Mouse (Mus musculus) forebrain, embryonic 12.5 days (tissue): ENCODE results near the gene Gal3st3. TPM values are rescaled to one million over a fixed set of nuclear protein-coding genes. Genes with fewer than 3 reads are reported as not detected.

Source experiments
- ATAC-seq: fragments of 200-750 bp; cut with Nextera tagmentation; 2 replicates; pipeline ENCODE4 v1.8.0; 2017; ENCODE audit warnings: moderate TSS enrichment; ENCODE audit not compliant: low FRiP score
- H3K27ac ChIP-seq: fragments of 300-500 bp; sonication (generic); 2 replicates; pipeline ENCODE4 v1.5.1; 2016; ENCODE audit warnings: mild to moderate bottlenecking
- H3K27me3 ChIP-seq: fragments of 300-500 bp; sonication (generic); 2 replicates; pipeline ENCODE4 v1.6.1; 2016; ENCODE audit warnings: mild to moderate bottlenecking
- H3K36me3 ChIP-seq: fragments of 300-500 bp; sonication (generic); replicated peaks from 2 replicates; pipeline ENCODE4 v1.6.1; 2016; ENCODE audit warnings: mild to moderate bottlenecking
- H3K4me1 ChIP-seq: fragments of 300-500 bp; sonication (generic); 2 replicates; pipeline ENCODE4 v1.6.1; 2016
- H3K4me2 ChIP-seq: fragments of 300-500 bp; sonication (generic); 2 replicates; pipeline ENCODE4 v1.6.1; 2016; ENCODE audit warnings: mild to moderate bottlenecking, moderate library complexity
- H3K4me3 ChIP-seq: fragments of 300-500 bp; sonication (generic); replicated peaks from 2 replicates; pipeline ENCODE4 v1.5.1; 2016; ENCODE audit warnings: mild to moderate bottlenecking
- H3K9ac ChIP-seq: fragments of 300-500 bp; sonication (generic); 2 replicates; pipeline ENCODE4 v1.6.1; 2016; ENCODE audit warnings: mild to moderate bottlenecking
- H3K9me3 ChIP-seq: fragments of 300-500 bp; sonication (generic); 2 replicates; pipeline ENCODE4 v1.6.1; 2016
- WGBS: fragments of 180-500 bp; shearing (Covaris S2); methylation state at CpG from one replicate; pipeline ENCODE4 v1.1.7; 2016; 5-methylcytosine and 5-hydroxymethylcytosine counted together
- polyA plus RNA-seq: library from polyadenylated mRNA; unstranded; fragments of >200 nt; fragmentation: Nextera tagmentation; extraction: Ambion mirVana; gene quantifications from 2 replicates; pipeline ENCODE4 v1.2.1, GENCODE M21; 2016

The Gal3st3 gene
- polyA plus RNA-seq = 17.5 and 21.8 TPM in 2 replicates

- Histone ChIP-seq H3K4me2 (peak within 1 kb of the TSS; percentile 83), H3K4me1 (peaks cover 40% of the 10 kb centered on the region), H3K9ac (peak within 1 kb of the TSS; percentile 89), H3K4me3 (peak within 1 kb of the TSS; percentile 62), H3K27me3 (no peaks in the 10 kb centered on the region), H3K9me3 (no peaks in the 10 kb centered on the region), H3K27ac (peak within 1 kb of the TSS; percentile 83), H3K36me3 (peaks cover 10% of the 10 kb centered on the region)
- ATAC-seq = peak; percentile 72
- WGBS = 5% methylated on average over 32 of the region's 32 CpGs
These were observed at the start of gene Gal3st3 for GRCm38 (mm10) chr19:5297903-5298800. TSS of gene Gal3st3 (plus strand) at chr19:5298331.

GRCm38 (mm10) chr19:5257140-5257539 lies 41.0 kb upstream of the Gal3st3 start:
- no peaks in the 10 kb centered on the region for H3K27me3 ChIP-seq
- no peak overlapping the region for H3K9ac ChIP-seq
- no peaks in the 10 kb centered on the region for H3K4me1 ChIP-seq
- H3K27ac ChIP-seq = no peak overlapping the region
- H3K4me3 ChIP-seq = no peak overlapping the region
- H3K4me2 ChIP-seq = no peak overlapping the region
- ATAC-seq = no peak
- no peaks in the 10 kb centered on the region for H3K36me3 ChIP-seq
- H3K9me3 ChIP-seq = no peaks in the 10 kb centered on the region
- 62% methylated on average over 3 of the region's 3 CpGs for WGBS

- Histone ChIP-seq H3K9ac (no peak overlapping the region), H3K4me3 (no peak overlapping the region), H3K4me1 (peaks cover 24% of the 10 kb centered on the region), H3K9me3 (no peaks in the 10 kb centered on the region), H3K36me3 (no peaks in the 10 kb centered on the region), H3K27ac (no peak overlapping the region), H3K4me2 (no peak overlapping the region), H3K27me3 (no peaks in the 10 kb centered on the region)
- no peak for ATAC-seq
- WGBS = 95% methylated on average over 5 of the region's 5 CpGs
These were observed 31.1 kb upstream of the Gal3st3 start for GRCm38 (mm10) chr19:5267015-5267414.

- Histone ChIP-seq H3K27me3 (no peaks in the 10 kb centered on the region), H3K4me3 (no peak overlapping the region), H3K4me2 (no peak overlapping the region), H3K36me3 (no peaks in the 10 kb centered on the region), H3K9me3 (no peaks in the 10 kb centered on the region), H3K4me1 (peaks cover 28% of the 10 kb centered on the region), H3K9ac (no peak overlapping the region), H3K27ac (no peak overlapping the region)
- no peak for ATAC-seq
These were observed 30.1 kb upstream of the Gal3st3 start for GRCm38 (mm10) chr19:5268017-5268416.

- Histone ChIP-seq H3K9me3 (no peaks in the 10 kb centered on the region), H3K27me3 (no peaks in the 10 kb centered on the region), H3K4me1 (peaks cover 34% of the 10 kb centered on the region), H3K36me3 (peaks cover 1% of the 10 kb centered on the region), H3K4me2 (no peak overlapping the region), H3K27ac (no peak overlapping the region), H3K9ac (no peak overlapping the region), H3K4me3 (no peak overlapping the region)
- no peak for ATAC-seq
- 93% methylated on average over 3 of the region's 3 CpGs for WGBS
These were observed 29.3 kb upstream of the Gal3st3 start for GRCm38 (mm10) chr19:5268875-5269274.

- Histone ChIP-seq H3K36me3 (peaks cover 7% of the 10 kb centered on the region), H3K4me3 (no peak overlapping the region), H3K4me2 (no peak overlapping the region), H3K9ac (no peak overlapping the region), H3K27me3 (no peaks in the 10 kb centered on the region), H3K4me1 (peaks cover 36% of the 10 kb centered on the region), H3K9me3 (no peaks in the 10 kb centered on the region), H3K27ac (no peak overlapping the region)
- 88% methylated on average over 5 of the region's 5 CpGs for WGBS
- no peak for ATAC-seq
These were observed 28.7 kb upstream of the Gal3st3 start for GRCm38 (mm10) chr19:5269392-5269791.

- WGBS = 59% methylated on average over 1 of the region's 1 CpGs
- Histone ChIP-seq H3K9ac (peak overlapping the region; percentile 95; the same call in 1 of the 2 replicates), H3K27ac (no peak overlapping the region), H3K36me3 (peaks cover 26% of the 10 kb centered on the region), H3K9me3 (no peaks in the 10 kb centered on the region), H3K4me2 (peak overlapping the region; percentile 89), H3K27me3 (no peaks in the 10 kb centered on the region), H3K4me1 (peaks cover 36% of the 10 kb centered on the region), H3K4me3 (peak overlapping the region; percentile 92)
- ATAC-seq = no peak
These were observed 26.7 kb upstream of the Gal3st3 start for GRCm38 (mm10) chr19:5271430-5271829.

GRCm38 (mm10) chr19:5272326-5272795 lies 25.8 kb upstream of the Gal3st3 start:
- Histone ChIP-seq H3K4me3 (peak overlapping the region; percentile 92), H3K27ac (peak overlapping the region; percentile 90), H3K4me1 (peaks cover 36% of the 10 kb centered on the region), H3K36me3 (peaks cover 31% of the 10 kb centered on the region), H3K4me2 (peak overlapping the region; percentile 89), H3K27me3 (no peaks in the 10 kb centered on the region), H3K9ac (peak overlapping the region; percentile 95), H3K9me3 (no peaks in the 10 kb centered on the region)
- ATAC-seq = peak; percentile 65
- under 1% methylated on average over 25 of the region's 30 CpGs for WGBS

- Histone ChIP-seq H3K27ac (peak within 1 kb of the TSS; percentile 90), H3K9me3 (no peaks in the 10 kb centered on the region), H3K36me3 (peaks cover 38% of the 10 kb centered on the region), H3K27me3 (no peaks in the 10 kb centered on the region), H3K4me2 (peak within 1 kb of the TSS; percentile 89), H3K4me1 (peaks cover 36% of the 10 kb centered on the region), H3K9ac (peak within 1 kb of the TSS; percentile 95), H3K4me3 (peak within 1 kb of the TSS; percentile 92)
- under 1% methylated on average over 79 of the region's 97 CpGs for WGBS
- peak; percentile 91 for ATAC-seq
These were observed 25.1 kb upstream of the Gal3st3 start, which contains the start of gene Pacs1 for GRCm38 (mm10) chr19:5272801-5273733. TSS of gene Pacs1 (minus strand) at chr19:5273119.

GRCm38 (mm10) chr19:5273916-5274315 lies 24.2 kb upstream of the Gal3st3 start:
- H3K36me3 ChIP-seq = peaks cover 47% of the 10 kb centered on the region
- no peaks in the 10 kb centered on the region for H3K9me3 ChIP-seq
- H3K4me2 ChIP-seq = peak overlapping the region; percentile 89; the same call in 1 of the 2 replicates
- H3K4me3 ChIP-seq = no peak overlapping the region
- ATAC-seq = no peak
- peaks cover 32% of the 10 kb centered on the region for H3K4me1 ChIP-seq
- H3K27ac ChIP-seq = peak overlapping the region; percentile 90
- 79% methylated on average over 4 of the region's 4 CpGs for whole genome bisulfite sequencing
- H3K27me3 ChIP-seq = no peaks in the 10 kb centered on the region
- peak overlapping the region; percentile 95; the same call in 1 of the 2 replicates for H3K9ac ChIP-seq

GRCm38 (mm10) chr19:5274641-5275040 lies 23.5 kb upstream of the Gal3st3 start:
- Histone ChIP-seq H3K9ac (no peak overlapping the region), H3K27me3 (no peaks in the 10 kb centered on the region), H3K9me3 (no peaks in the 10 kb centered on the region), H3K4me2 (no peak overlapping the region), H3K4me1 (peaks cover 32% of the 10 kb centered on the region), H3K27ac (no peak overlapping the region), H3K4me3 (no peak overlapping the region), H3K36me3 (peaks cover 54% of the 10 kb centered on the region)
- 90% methylated on average over 13 of the region's 13 CpGs for WGBS
- no peak for ATAC-seq

- no peak for ATAC-seq
- H3K9ac ChIP-seq = no peak overlapping the region
- no peaks in the 10 kb centered on the region for H3K9me3 ChIP-seq
- WGBS = 93% methylated on average over 5 of the region's 5 CpGs
- no peaks in the 10 kb centered on the region for H3K27me3 ChIP-seq
- H3K27ac ChIP-seq = no peak overlapping the region
- H3K4me1 ChIP-seq = peaks cover 23% of the 10 kb centered on the region
- H3K36me3 ChIP-seq = peaks cover 60% of the 10 kb centered on the region
- no peak overlapping the region for H3K4me2 ChIP-seq
- H3K4me3 ChIP-seq = no peak overlapping the region
These were observed 22.4 kb upstream of the Gal3st3 start for GRCm38 (mm10) chr19:5275736-5276135.
